Mouse (Mus musculus): Measurements from ENCODE around the gene Sox10. TPM values are rescaled to one million over a fixed set of nuclear protein-coding genes. Genes with fewer than 3 reads are reported as not detected.

The Sox10 gene
- not detected in 2 replicates for polyA plus RNA-seq (2012)

- TF ChIP-seq GATA1 (IDR thresholded peaks at IDR 0.05; ENCODE audit: low read length), result no peak
Observed at GRCm38 (mm10) chr15:79165140-79165539, at the start of gene Sox10. Gene Sox10 (minus strand): TSS chr15:79165240.

DNA sequence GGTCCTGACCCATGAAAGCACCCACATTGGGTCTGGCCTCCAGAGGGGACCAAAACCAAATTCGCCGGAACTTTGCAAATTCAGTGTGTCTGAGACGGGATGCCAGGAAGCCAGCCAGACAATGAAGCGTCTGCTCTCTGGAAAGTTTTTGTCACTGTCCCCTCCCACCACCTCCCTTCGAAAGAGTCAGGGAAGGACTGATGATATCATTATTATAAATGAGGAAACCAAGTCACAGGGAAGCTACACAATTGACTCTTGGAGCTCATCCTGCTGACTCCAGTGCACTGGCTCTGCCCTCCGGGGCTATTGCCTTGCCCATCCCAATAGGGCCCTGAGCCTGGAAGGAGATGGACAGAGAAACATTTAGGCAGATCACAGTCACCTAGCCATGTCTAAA lies 48.6 kb upstream of the Sox10 start:
- TF ChIP-seq GATA1 (IDR thresholded peaks at IDR 0.05; ENCODE audit: low read length), result no peak

DNA sequence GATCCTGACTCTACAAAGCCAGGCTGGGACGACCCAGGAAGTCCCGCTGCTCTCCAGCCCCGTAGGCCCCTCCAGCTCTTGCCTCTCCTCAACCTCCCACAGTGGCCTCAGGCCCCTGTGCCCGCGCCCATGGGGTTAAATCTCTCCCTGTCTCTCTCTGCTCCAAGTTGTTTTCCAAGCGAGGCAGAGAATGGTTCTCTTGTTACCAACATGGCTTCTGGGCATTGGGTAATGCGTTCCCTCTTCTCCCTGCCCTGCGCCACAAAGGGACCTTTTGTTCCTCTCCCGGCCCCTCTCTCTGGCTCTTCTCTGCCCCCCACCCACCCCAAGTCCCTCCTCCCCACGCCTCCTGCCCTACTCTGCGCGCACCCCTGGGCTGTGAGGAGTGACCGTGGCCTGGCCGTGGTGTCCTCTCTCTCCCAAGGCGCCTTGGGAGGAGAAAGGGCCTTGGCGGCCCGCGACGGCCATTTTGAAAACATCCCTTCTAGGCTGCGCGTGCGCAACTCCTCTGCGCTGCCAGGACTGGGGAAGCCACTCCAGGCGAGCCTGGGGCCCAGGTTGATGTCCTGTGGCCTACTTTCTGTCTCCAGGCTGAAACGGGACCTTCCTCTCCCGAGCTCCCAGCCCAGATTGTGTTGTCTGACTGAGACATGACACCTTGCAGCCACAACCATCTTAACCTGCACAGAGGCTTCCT lies 47.9 kb upstream of the Sox10 start:
- TF ChIP-seq GATA1 (IDR thresholded peaks at IDR 0.05; ENCODE audit: low read length), result no peak

DNA sequence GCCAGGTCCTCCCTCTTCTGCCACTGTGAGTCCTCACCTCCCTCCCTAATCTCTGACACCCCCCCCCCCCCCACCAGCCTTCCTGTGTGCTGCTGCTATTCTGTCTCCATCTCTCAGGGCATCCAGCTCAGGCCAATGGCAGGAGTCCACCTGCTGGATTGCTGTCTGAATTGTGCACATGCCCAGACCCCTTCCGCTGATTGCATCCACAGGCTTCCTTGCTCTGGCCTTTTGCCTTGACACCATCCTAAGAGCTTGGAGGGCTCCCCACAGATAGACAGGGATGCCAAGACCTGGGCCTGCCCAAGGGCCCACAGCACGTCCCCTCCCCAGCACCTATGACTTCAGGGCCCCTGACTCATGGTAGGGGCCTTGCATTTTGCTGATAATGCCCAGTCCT lies 45.3 kb upstream of the Sox10 start:
- TF ChIP-seq GATA1 (IDR thresholded peaks at IDR 0.05; ENCODE audit: low read length), result no peak

DNA sequence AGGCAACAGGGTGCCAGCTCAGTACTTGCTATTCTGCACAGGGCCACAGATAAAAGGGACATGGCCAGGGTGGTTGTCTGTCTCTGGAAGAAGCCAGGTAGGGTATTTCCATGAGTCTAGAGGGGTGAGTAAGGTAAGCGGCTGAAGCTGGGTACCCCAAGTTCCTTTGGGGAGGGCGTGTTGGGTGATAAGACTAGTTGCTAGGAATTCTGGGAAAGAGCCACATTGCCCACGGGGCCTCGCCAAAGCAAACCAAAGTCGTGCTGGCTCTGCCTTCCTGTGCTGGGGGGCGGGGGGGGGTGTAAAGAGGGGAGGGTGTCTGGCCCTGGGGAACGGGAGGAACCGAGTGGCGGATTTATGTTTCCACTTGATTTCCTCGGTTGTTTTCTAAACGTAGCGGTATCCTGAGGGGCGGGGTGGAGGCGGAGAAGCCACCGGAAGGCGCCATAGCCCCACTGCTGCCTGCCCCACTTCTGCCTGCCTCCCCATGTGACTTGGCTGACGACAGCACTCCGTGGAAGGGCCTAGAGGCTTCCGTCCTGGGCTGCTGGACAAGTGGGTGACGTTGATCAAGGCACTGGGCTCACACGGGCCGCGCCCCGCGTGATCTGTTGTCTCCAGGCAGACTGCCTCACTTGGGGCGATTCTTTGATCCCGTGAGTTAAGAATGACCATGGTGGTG lies 43.9 kb upstream of the Sox10 start:
- TF ChIP-seq GATA1 (IDR thresholded peaks at IDR 0.05; ENCODE audit: low read length), result no peak

DNA sequence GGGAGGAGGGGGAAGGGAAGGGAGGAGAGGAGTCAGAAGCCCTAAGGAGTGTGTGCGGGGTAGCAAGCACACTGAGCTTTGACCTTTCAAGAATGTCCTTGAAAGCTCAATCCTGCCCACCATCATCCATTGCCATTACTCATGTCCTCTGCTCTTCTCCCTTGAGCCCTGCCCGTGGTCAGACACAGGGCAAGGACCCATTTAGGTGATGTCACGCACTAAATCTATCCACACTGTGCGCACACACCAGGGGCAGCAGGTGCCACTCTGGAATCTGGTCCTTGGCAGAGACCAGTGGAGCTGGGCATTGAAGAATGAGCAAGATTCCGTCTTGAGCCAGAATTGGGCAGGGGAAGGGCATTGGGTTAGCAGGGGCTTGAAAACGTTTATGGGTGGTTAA lies 43.2 kb upstream of the Sox10 start:
- TF ChIP-seq GATA1 (IDR thresholded peaks at IDR 0.05; ENCODE audit: low read length), result no peak

GRCm38 (mm10) chr15:79202575-79202974 lies 37.5 kb upstream of the Sox10 start:
- no peak for TF ChIP-seq GATA1 (IDR thresholded peaks at IDR 0.05; ENCODE audit: low read length)

GRCm38 (mm10) chr15:79201491-79202150 lies 36.6 kb upstream of the Sox10 start:
- TF ChIP-seq GATA1 (IDR thresholded peaks at IDR 0.05; ENCODE audit: low read length), result no peak

DNA sequence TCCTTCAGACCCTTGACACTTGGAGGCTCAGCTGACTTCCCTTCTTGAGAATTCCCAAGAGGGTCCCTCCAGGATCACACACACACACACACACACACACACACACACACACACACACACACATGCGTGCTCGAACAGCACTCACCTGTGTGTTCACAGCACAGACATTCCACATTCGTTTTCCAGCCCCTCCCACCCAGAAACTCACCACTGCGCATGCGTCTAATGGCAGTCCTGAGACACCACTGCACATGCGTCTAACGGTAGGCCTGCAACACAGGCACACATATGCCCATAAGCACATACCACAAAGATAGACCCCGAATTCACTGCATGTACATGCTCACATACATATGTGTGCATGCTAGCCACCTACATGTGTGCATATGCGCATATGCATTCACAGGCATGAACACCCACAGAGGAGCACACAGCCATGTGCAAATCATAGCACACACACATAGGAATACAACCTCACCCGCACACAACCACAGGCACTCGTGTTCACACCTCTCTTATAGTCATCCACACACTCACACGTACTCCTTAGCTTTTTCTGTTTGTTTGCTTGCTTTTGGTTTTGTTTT lies 34.4 kb upstream of the Sox10 start:
- TF ChIP-seq GATA1 (IDR thresholded peaks at IDR 0.05; ENCODE audit: low read length), result no peak

- TF ChIP-seq GATA1 (IDR thresholded peaks at IDR 0.05; ENCODE audit: low read length), result no peak
Observed at GRCm38 (mm10) chr15:79195492-79195891, 30.5 kb upstream of the Sox10 start.

- TF ChIP-seq GATA1 (IDR thresholded peaks at IDR 0.05; ENCODE audit: low read length), result no peak
Observed at GRCm38 (mm10) chr15:79194946-79195345, 29.9 kb upstream of the Sox10 start.

- no peak for TF ChIP-seq GATA1 (IDR thresholded peaks at IDR 0.05; ENCODE audit: low read length)
Observed at GRCm38 (mm10) chr15:79194048-79194447, 29.0 kb upstream of the Sox10 start.

DNA sequence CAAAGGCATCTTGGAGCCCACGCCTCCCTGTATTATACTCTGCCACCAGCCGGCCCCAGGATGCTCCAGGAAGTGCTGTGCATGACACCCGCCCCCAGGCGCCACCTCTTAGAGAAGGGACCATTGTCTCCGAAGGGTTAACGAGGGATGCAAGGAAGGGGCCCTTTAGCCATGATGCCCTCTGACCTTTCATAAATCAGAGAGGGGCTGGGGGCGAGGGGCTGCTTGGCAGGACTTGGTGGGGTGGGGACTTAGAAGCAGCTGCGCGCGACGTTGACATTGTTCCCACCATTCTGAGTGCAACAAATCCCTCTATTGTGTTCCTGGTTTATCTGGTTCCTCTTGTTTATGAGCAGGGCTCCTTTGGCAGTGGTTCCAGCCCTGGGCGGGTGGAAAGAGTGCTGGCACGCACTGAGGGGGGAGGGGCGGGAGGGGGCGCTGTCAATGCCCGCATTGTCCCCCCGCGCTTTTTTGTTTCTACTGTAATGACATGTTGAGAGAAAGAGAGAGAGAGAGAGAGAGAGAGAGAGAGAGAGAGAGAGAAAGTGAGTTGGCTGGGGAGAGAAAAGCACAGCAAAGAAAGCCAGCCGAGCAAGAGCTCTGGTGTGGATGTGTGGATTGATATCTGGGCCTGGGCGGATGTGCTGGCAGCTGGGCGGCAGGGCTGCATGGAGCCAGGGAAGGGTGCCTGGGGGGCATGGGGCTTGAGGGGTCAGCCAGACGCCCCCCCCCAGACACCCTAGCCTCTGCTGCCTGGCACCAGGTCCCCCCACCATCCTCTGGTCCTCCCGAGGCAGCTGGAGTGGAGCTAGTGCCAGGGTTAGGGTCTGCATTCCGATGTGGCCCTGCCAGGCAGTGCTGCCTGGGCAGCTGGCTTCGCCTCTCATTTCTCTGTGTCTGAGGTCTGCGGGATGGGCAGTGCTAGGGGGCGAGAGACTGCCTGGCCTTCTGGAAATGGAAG lies 28.1 kb upstream of the Sox10 start:
- TF ChIP-seq GATA1 (IDR thresholded peaks at IDR 0.05; ENCODE audit: low read length), result no peak

DNA sequence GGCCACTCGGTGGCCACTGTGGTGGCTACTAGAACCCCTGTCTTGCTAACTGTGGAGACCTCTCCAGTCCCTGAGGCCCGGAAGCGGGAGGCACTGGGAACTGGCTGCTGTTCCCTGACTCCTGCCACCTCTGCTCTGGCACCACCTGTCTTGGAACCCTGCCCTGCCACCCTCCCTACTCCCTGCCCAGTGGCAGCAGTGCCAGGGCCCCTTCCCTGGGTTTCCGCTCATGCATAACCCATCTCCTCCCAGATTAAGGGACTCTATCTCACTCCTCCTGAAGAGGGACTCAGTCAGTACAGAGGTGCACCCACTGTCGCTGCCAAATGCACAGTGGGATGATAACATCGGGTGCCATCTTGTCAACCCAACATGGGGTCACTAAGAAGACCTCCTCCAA lies 27.4 kb upstream of the Sox10 start:
- no peak for TF ChIP-seq GATA1 (IDR thresholded peaks at IDR 0.05; ENCODE audit: low read length)

DNA sequence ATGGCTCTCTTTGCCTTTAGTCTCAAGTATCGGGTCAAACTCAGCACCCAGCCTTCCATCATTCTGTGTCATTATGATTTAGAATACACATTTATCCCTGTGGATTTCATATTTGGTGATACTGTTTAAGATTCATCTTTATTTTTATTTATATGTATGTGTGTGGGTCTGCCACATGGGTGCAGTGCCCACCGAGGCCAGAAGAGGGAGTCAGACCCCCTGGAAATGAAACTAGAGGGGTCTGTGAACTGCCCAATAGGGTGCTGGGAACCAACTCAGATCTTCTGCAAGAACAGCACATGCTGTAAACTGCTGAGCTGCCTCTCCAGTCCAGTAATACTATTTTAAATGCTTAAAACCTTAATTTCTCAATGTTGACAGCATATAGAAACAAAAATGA lies 26.4 kb upstream of the Sox10 start:
- no peak for TF ChIP-seq GATA1 (IDR thresholded peaks at IDR 0.05; ENCODE audit: low read length)
